Mouse (Mus musculus) gastrocnemius, postnatal 36 days (tissue): ENCODE results near the gene Gm49450. TPM values are rescaled to one million over a fixed set of nuclear protein-coding genes. Genes with fewer than 3 reads are reported as not detected.
"Not testable (repeated sequence)": the region's sequence is repeated elsewhere in the genome, so short reads cannot be mapped to it uniquely, and the experiment has no call there.

Source experiments
- DNase-seq, 2 experiments: peaks; one replicate each; pipeline ENCODE4 v3.0.0; 2022
- intact Hi-C: fragments of 180-260 bp; cut with DNase I; formaldehyde crosslinking; loops from one replicate; pipeline ENCODE4 v1.15.1; 2025
- total RNA-seq, 2 experiments: library from RNA; stranded (reverse); gene quantifications; 2 replicates each; pipeline ENCODE4 v1.2.3; 2021

Gene Gm49450
- total RNA-seq, 2 experiments from 2014 or later = not detected

GRCm38 (mm10) chr15:98958901-98959420 lies 5.6 kb upstream of the Gm49450 start:
- no peak for DNase-seq
- intact Hi-C loops = no loop called here

- intact Hi-C loops = no loop called here
- no peak for DNase-seq
Observed at GRCm38 (mm10) chr15:98957475-98957874, 4.1 kb upstream of the Gm49450 start.

DNA sequence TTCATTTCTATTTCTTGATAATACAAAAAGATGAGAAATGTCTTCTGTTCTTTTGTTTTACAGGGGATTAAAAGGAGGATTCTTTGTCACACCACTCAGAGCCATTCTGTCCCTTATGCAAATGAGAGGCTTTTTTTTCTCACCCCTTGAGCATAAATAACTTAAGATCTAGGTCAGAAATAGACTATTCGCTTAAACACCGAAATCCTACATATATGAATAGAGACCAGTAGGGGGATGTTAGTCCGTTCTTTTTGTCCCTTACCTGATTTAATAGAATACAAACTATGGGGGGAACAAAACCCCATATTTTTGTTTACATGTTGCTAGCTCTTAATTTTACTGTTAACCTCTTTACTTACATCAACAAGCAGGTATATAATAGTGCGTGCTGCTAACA lies 2.6 kb upstream of the Gm49450 start:
- DNase-seq = no peak
- intact Hi-C loops = no loop called here

DNA sequence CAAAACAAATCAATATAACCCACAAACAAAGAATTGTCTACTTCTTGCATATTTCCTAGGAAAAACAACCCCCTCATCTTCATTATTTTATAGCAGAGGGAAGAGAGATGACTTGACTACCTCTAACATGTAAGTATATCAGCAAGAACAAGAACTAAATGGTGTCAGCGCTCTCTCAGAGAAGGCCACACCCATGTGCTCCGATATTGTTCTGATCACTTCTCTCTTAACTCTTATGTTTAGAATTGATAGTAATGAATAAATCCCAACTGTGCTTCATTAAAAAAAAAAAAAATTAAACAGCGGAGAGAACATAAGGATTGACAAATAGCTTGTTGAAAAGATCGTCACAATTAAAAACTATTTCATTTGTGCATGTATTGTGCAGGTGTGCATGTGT lies 2.0 kb upstream of the Gm49450 start:
- intact Hi-C loops = no loop called here

GRCm38 (mm10) chr15:98954425-98955253 lies 1.3 kb upstream of the Gm49450 start:
- intact Hi-C loops = loop anchor here (5.0 kb wide), 1 partner anchor 38 kb away; no protein-coding TSS in a partner anchor
- no peak for DNase-seq

More for the DNA sequence above, 2.0 kb upstream of the Gm49450 start:
- no peak for DNase-seq

DNA sequence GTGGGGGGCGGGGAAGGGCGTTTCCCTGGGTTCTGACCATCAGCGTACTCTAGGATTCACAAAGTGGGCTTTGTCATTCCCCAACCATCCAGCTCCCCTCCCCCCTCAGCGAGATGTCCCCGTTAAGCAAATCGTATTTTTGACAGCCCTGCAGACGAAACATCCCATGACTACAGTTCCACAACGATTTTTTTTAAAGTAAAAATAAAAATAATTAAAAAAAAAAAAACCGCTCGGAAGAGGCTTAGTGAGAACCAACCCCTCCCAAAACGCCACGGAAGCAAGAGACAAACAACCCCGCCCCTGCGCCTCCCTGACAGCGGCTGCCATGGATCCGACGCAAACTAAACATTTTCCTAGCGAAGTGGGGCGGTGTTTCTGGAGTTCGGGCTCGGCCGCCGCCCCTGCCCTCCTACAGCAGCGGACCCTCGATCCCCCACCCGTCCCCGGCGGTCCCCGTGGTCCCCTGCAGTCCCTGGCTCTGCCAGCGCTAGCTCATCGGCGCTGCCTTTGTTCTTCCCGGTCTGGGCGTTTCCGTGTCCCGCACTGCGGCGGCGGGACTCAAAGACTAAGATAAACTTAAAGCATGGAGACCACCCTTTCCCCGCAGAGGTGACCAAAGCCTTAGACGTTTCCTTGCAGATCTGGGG lies 475 bp downstream of the Gm49450 start:
- DNase-seq = peak in 1 of 2 experiments; percentile 58
- intact Hi-C loops = loop anchor here (5.0 kb wide), 1 partner anchor 39 kb away; no protein-coding TSS in a partner anchor

DNA sequence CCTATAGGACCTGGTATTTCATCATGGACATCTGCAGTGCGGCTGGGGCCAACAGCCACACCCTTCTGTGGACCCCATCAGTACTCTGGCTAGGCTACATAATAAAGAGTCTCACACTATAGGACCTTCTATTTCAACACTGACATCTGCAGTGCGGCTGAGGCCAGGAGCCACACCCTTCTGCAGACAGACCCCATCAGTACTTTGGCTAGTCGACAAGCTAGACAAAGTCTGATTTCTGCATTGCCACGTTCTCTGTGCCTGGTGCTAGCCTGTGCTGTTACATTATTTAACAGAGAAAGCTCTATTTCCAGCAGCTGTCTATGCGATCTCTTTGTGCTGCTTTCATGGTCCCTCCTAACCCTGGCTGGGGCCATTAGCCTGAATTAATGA lies 1.3 kb downstream of the Gm49450 start:
- intact Hi-C loops = loop anchor here (5.0 kb wide), 1 partner anchor 40 kb away; no protein-coding TSS in a partner anchor

GRCm38 (mm10) chr15:98951122-98952062 lies 2.0 kb downstream of the Gm49450 start:
- intact Hi-C loops = loop anchor here (5.0 kb wide), 1 partner anchor 41 kb away; no protein-coding TSS in a partner anchor
- not testable (repeated sequence) for DNase-seq

More for the DNA sequence above, 1.3 kb downstream of the Gm49450 start:
- DNase-seq = no peak

DNA sequence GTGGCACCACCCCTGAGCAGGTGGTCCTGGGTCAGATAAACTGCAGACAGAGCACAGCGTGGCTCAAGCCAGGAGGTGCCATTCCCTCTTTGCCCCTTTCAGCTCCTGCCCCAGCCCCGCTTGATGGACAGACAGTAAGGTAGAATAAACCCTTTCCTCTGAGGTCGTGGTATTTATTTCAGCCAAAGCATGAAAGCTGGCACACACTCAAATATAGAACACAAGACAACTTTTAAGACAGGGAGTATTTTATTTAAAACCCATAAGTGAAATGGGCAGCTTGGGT lies 3.8 kb downstream of the Gm49450 start:
- intact Hi-C loops = no loop called here
- no peak for DNase-seq

DNA sequence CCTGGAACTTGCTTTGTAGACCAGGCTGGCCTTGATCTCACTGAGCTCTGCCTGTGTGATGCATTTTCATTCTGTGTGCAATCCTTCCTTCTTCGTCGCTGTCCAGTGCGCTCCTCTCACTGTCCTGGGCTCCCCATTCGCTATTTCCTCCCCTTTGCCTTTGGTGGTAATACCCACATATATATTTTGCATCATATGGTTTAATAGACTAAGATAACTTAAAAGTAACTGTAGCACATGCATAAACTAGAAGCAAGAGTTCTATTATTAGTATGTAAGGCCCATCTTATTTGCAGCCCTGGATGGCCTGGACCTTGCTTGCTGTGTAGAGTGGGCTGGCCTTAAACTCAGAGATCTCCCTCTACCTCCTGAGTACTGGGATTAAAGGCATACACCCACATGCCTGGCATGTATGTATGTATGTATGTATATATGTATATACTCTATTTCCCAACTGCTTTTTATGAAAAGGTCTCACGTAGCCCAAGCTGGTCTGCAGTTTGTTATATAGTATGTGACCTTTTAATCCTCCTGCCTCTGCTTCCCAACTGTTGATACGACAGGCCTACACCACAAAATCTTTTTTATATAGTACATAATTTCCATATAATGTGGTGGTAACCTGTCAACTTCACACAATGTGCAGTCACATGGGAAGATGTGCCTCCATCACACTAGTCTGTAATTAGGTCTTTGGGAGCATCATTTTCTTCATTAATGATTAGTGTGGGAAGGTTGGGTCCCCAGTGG lies 4.3 kb downstream of the Gm49450 start:
- DNase-seq = no peak
- intact Hi-C loops = no loop called here

DNA sequence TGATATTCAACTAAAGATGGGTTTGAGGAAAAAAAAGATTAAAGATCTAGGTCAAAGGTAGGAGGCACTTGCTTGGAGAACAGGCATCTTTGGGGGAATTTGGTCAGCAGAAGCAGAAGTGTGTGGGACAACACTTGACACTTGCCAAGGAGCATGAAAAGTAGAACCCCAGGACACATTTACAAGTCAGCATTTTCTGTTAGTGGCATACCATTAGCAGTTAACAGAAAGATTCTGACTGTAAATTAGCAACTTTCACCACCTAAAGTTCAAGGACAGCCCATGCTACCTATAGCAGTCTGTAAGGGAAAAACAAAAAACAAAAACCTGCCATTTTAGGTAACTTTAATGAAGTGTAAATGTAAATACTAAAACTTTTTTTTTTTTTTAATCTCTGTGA lies 5.0 kb downstream of the Gm49450 start:
- DNase-seq = no peak
- intact Hi-C loops = no loop called here

- intact Hi-C loops = no loop called here
- DNase-seq = no peak
Observed at GRCm38 (mm10) chr15:98947884-98948283, 5.5 kb downstream of the Gm49450 start.

GRCm38 (mm10) chr15:98943133-98943532 lies 10.2 kb downstream of the Gm49450 start:
- intact Hi-C loops = no loop called here
- no peak for DNase-seq

GRCm38 (mm10) chr15:98942081-98942480 lies 11.3 kb downstream of the Gm49450 start:
- intact Hi-C loops = no loop called here
- no peak for DNase-seq

- no peak for DNase-seq
- intact Hi-C loops = no loop called here
Observed at GRCm38 (mm10) chr15:98941539-98941938, 11.8 kb downstream of the Gm49450 start.

- no peak for DNase-seq
- intact Hi-C loops = no loop called here
Observed at GRCm38 (mm10) chr15:98940816-98941215, 12.5 kb downstream of the Gm49450 start.

- intact Hi-C loops = no loop called here
- DNase-seq = peak; percentile 85 to 89
Observed at GRCm38 (mm10) chr15:98934217-98934839, 19.0 kb downstream of the Gm49450 start, which contains the start of gene Tuba1b. TSS of gene Tuba1b (minus strand) at chr15:98934565.

- intact Hi-C loops = no loop called here
- peak; percentile 86 to 94 for DNase-seq
Observed at GRCm38 (mm10) chr15:98933833-98934216, 19.5 kb downstream of the Gm49450 start.

- intact Hi-C loops, DNase-seq: not testable (repeated sequence)
Observed at GRCm38 (mm10) chr15:98933004-98933671, 20.2 kb downstream of the Gm49450 start.
